Mouse (Mus musculus) frontal cortex, adult 2 months (tissue): ENCODE results near the gene Cplane1. TPM values are rescaled to one million over a fixed set of nuclear protein-coding genes. Genes with fewer than 3 reads are reported as not detected.

Source experiments
- DNase-seq, 2 experiments: peaks; one replicate each; pipeline ENCODE4 v3.0.0; 2022; ENCODE audit warnings: low spot score in 1 of 2; ENCODE audit errors: extremely low spot score in 1 of 2
- polyA plus RNA-seq: library from polyadenylated mRNA; depleted of rRNA; stranded (reverse); fragments of >200 nt; gene quantifications from 2 replicates; pipeline ENCODE4 v1.2.3, GENCODE M21; 2012; rRNA removed

Cplane1 gene
- polyA plus RNA-seq, 1 experiment, result 26.9 TPM

DNA sequence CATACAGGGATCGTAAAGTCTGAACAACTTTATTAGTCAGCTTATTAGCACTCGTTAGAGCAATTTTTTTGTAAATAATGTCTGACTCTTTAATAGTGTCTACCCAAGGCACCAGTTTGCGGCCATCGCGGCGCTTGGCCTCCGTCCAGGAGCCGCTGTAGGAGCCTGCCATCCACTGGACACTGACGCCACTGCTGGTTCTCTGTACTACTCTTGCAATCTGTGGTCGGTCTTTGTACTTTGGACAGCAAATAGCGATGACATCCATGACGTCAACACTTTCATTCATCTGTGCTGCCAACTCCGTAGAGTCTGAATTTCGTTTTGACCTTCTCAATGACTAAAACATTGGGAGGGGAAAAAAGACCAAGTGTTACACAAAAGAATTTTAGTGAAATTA, 122.3 kb downstream of the Cplane1 start:
- no peak for DNase-seq

DNA sequence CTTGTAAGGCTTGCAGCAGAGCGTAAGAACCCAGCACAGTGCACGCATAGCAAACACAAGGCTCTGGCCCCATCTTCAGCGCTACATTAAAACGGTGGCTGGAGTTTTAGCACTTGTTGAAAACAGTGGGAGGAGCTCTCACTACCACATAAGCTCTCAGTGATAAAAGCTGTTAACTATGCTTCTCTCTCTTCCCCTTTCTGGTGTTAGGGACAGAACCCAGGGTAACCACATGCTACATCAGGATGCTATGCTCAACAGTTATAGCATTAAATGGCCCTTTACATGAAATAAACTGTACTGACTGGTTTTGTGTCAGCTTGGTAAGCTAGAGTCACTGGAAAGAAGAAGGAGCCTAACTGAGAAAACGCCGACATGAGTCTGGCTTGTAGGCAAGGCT, 125.2 kb downstream of the Cplane1 start:
- DNase-seq, result no peak

DNA sequence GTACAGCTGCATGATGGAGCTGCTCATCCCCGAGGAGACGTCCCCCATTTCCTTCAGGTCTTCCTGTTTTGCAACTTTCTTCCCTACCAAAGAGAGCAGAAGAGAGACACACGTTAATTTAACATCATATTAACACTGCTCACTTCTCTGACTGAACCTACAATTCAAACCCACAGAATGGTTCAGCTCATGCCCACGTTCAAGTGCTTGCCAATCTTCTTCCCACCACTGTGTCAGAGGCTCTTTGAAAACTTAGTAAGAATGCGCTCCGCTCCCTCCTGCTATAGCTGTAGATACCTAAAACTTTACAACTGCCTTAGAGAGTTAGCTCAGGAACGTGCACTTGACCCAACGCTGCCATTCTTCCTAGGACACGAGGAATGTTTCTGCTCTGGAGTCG, 134.0 kb downstream of the Cplane1 start:
- DNase-seq, result peak in 1 of 2 experiments; percentile 22

DNA sequence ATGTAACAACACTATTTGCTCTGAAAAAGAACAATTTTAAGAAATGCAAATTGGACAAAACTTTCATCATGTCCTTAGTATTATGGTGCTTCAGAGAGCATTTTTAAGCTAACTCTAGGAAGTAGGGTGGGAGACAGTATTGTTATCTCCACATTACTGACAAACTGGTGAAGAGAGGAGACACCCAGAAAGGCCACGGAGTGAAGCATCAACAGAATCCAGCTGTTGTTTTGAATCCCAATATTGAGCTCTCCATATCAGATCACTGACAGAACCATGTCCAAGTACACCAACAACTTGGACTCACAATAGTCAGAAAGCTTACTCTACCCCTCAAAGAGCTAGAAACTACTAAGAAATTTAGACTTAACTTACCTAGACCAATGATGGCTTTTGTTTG, 136.6 kb downstream of the Cplane1 start:
- DNase-seq, result no peak

DNA sequence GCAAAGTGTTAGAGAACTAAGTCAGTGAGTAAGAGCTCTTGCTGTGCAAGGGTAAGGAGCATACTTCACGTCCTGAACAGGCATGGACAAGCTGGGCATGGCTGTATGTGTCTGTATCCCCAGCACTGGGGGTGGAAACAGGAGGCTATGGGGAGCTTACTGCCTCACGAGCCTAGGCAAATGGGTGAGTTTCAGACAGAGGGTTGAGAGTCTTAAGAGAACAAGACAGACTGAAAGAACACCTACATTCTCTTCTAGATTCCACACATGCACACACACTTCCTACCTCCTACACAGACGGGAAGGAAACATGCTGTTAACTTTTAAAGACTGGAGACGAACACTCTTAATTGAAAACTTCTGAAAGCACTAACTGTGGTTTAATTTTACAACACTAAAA, 148.5 kb downstream of the Cplane1 start:
- peak in 1 of 2 experiments; percentile 52 for DNase-seq

DNA sequence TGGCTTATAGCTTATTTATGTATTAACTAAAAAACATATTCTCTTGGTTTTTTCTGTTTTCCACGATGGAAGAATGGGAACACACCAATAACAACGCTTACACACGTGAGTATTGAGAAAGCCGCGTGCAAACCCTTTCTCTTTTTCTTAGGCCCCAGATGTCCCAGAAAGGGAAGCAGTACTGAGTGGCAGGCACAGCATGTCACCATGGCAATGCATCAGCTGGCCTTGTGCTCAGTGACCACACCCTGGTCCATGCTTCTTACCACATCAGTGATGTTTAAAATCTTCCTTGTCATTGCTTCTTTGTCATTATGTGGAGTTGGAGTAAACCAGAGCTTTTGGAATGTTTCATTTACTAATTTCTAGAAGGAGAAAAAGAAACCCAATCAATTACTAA, 150.3 kb downstream of the Cplane1 start:
- DNase-seq, result no peak

Other genes starting within 250 kb of the Cplane1 start
- gene Wdr70, start 69.9 kb upstream of the Cplane1 start, polyA plus RNA-seq, result 30.2 and 30.3 TPM in 2 replicates
- 11.2 and 13.0 TPM in 2 replicates for gene Nup155, start 59.8 kb upstream of the Cplane1 start, polyA plus RNA-seq